ENCODE assay signal across 20 mouse cellular contexts in genomic region chr2:24995332-24995731, GRCm38 (mm10). TPM values are rescaled to one million over a fixed set of nuclear protein-coding genes. Genes with fewer than 3 reads are reported as not detected.
DNase-seq lines count a peak whose midpoint lies in the region; TF ChIP-seq lines count a peak whose summit lies in the region.
"Had no signal": no experiment of that assay in that cellular context is flagged by ENCODE, and none has a peak within 500 bp of the region (broad histone marks: within the 10 kb centered on the region; RNA-seq: fewer than 3 reads in every experiment).

No protein-coding gene starts in this region.

- WGBS in macrophage (ENCODE audit: missing documents): 84% methylated on average over 6 of the region's 6 CpGs
- WGBS in lung, adult 2 months: 93% methylated on average over 6 of the region's 6 CpGs

- H3K4me3 ChIP-seq in macrophage (ENCODE audit: inconsistent target): no peak overlapping the region
- H3K4me3 ChIP-seq in lung, adult 2 months (replicated peaks; ENCODE audit: extremely low read depth, low read depth, low read length): no peak overlapping the region
- H3K4me3 ChIP-seq: embryonic facial prominence, embryonic 10.5 days; forebrain, embryonic 13.5 days; heart, embryonic 15.5 days; limb, embryonic 12.5 days; liver, embryonic 13.5 days; myocyte; neural tube, embryonic 15.5 days had no signal

- no peak for TF ChIP-seq CTCF in lung, adult 2 months (IDR thresholded peaks at IDR 0.05; ENCODE audit: insufficient read depth, low read length)

- DNase-seq in frontal cortex, postnatal 36 days (ENCODE audit: low spot score in 2 of 2): peak; percentile 31 to 43
- no peak for DNase-seq in frontal cortex, postnatal 25 days (ENCODE audit: low spot score in 2 of 2)
- peak; percentile 20 to 37 for DNase-seq in left cerebral cortex, postnatal 10 days (ENCODE audit: extremely low spot score in 1 of 2, low spot score in 2 of 2)
- no peak for DNase-seq in left cerebral cortex, adult 11 months (ENCODE audit: low spot score)
- DNase-seq in lung, adult 2 months: no peak
- no peak for DNase-seq in thymus, postnatal 0 days (ENCODE audit: low spot score)
- DNase-seq: cerebellum, adult 18-20 months; cerebellum, postnatal 36 days; kidney, adult 2 months; kidney, postnatal 4 days; liver, embryonic 13.5 days; midbrain, embryonic 14.5 days; thymus, postnatal 25 days had no signal

- H3K4me1 ChIP-seq in lung, adult 2 months (ENCODE audit: control insufficient read depth, insufficient read depth, low read length): no peaks in the 10 kb centered on the region
- H3K4me1 ChIP-seq: embryonic facial prominence, embryonic 10.5 days; forebrain, embryonic 13.5 days; heart, embryonic 15.5 days; limb, embryonic 12.5 days; liver, embryonic 13.5 days; neural tube, embryonic 15.5 days had no signal

- 0 out of 2 replicates have a peak overlapping the region, but pooled peaks have one; percentile 5 for H3K27ac ChIP-seq in macrophage
- H3K27ac ChIP-seq: embryonic facial prominence, embryonic 10.5 days; forebrain, embryonic 13.5 days; heart, embryonic 15.5 days; limb, embryonic 12.5 days; liver, embryonic 13.5 days; neural tube, embryonic 15.5 days had no signal

- H3K36me3 ChIP-seq in macrophage (ENCODE audit: inconsistent target): peaks cover 81% of the 10 kb centered on the region
- H3K36me3 ChIP-seq: embryonic facial prominence, embryonic 10.5 days; heart, embryonic 15.5 days; neural tube, embryonic 15.5 days had no signal

- intact Hi-C loops in left cerebral cortex, postnatal 10 days (cut with DNase I): no loop called here

- H3K79me2 ChIP-seq in macrophage (ENCODE audit: inconsistent target): no peaks in the 10 kb centered on the region

- no peak for TF ChIP-seq POLR2A in lung, adult 2 months (IDR thresholded peaks at IDR 0.05; ENCODE audit: borderline replicate concordance, extremely low read depth, low read depth, low read length)

RNA-seq across cellular contexts. Expression of gene Pnpla7, which starts 19.5 kb away (rescaled TPM):
- total RNA-seq in left cerebral cortex, postnatal 10 days (2021): 10 to 100 TPM in 1 of 2 experiments, 1 to 10 TPM in 1; 8.7 to 12.3 TPM
- total RNA-seq in macrophage (2018; cell fraction: chromatin; rRNA removed): 1,000 to 10,000 TPM in 5 of 26 experiments, 100 to 1,000 TPM in 20, 10 to 100 TPM in 1; 39.5 to 1,177 (median 524) TPM
- 100 to 1,000 TPM in 13 of 26 experiments, 10 to 100 TPM in 13; 44.4 to 172 (median 98.9) TPM for total RNA-seq in macrophage (2018; cell fraction: cytosol; rRNA removed)
- total RNA-seq in macrophage (2018; cell fraction: nucleus; rRNA removed): 100 to 1,000 TPM in 24 of 26 experiments, 10 to 100 TPM in 2; 50.9 to 630 (median 233) TPM
- 43.8 to 153 TPM (median 111 TPM) in 3 replicates for polyA plus RNA-seq in macrophage (2018)
- 17.6 and 26.9 TPM in 2 replicates for polyA plus RNA-seq in lung, adult 2 months (2012; rRNA removed)
- polyA plus RNA-seq in thymus, postnatal 0 days (2015; fragmentation: Nextera tagmentation; extraction: Ambion mirVana): 14.1 and 19.8 TPM in 2 replicates

RNA-seq across cellular contexts. Expression of gene Mrpl41, which starts 20.4 kb away (rescaled TPM):
- 10 to 100 TPM; 83.8 to 84.2 TPM for total RNA-seq in left cerebral cortex, postnatal 10 days (2021)
- total RNA-seq in macrophage (2018; cell fraction: chromatin; rRNA removed): 10 to 100 TPM in 4 of 26 experiments, 1 to 10 TPM in 20, not detected in 2; 1.5 to 21.5 (median 4.3) TPM
- 10 to 100 TPM; 39.5 to 74.0 (median 58.2) TPM for total RNA-seq in macrophage (2018; cell fraction: cytosol; rRNA removed)
- 10 to 100 TPM in 18 of 26 experiments, 1 to 10 TPM in 8; 3.9 to 35.6 (median 12.8) TPM for total RNA-seq in macrophage (2018; cell fraction: nucleus; rRNA removed)
- polyA plus RNA-seq in macrophage (2018): 63.2 to 80.5 TPM (median 76.8 TPM) in 3 replicates
- 17.8 and 23.4 TPM in 2 replicates for polyA plus RNA-seq in lung, adult 2 months (2012; rRNA removed)
- polyA plus RNA-seq in thymus, postnatal 0 days (2015; fragmentation: Nextera tagmentation; extraction: Ambion mirVana): 175 and 188 TPM in 2 replicates

RNA-seq across cellular contexts. Expression of gene Dph7, which starts 33.1 kb away (rescaled TPM):
- total RNA-seq in left cerebral cortex, postnatal 10 days (2021): 10 to 100 TPM; 35.0 to 35.1 TPM
- total RNA-seq in macrophage (2018; cell fraction: chromatin; rRNA removed): 10 to 100 TPM in 9 of 26 experiments, 1 to 10 TPM in 15, under 1 TPM in 2; 0.76 to 16.7 (median 6.5) TPM
- 1 to 10 TPM; 1.5 to 9.4 (median 5.9) TPM for total RNA-seq in macrophage (2018; cell fraction: cytosol; rRNA removed)
- total RNA-seq in macrophage (2018; cell fraction: nucleus; rRNA removed): 10 to 100 TPM in 5 of 26 experiments, 1 to 10 TPM in 19, under 1 TPM in 2; 0.48 to 16.7 (median 3.5) TPM
- polyA plus RNA-seq in macrophage (2018): 5.7 to 9.6 TPM (median 7.8 TPM) in 3 replicates
- polyA plus RNA-seq in lung, adult 2 months (2012; rRNA removed): 12.8 and 17.6 TPM in 2 replicates
- polyA plus RNA-seq in thymus, postnatal 0 days (2015; fragmentation: Nextera tagmentation; extraction: Ambion mirVana): 25.1 and 27.9 TPM in 2 replicates

RNA-seq across cellular contexts. Expression of gene Zmynd19, which starts 45.7 kb away (rescaled TPM):
- 10 to 100 TPM; 43.5 to 45.5 TPM for total RNA-seq in left cerebral cortex, postnatal 10 days (2021)
- total RNA-seq in macrophage (2018; cell fraction: chromatin; rRNA removed): 1 to 10 TPM in 23 of 26 experiments, under 1 TPM in 2, not detected in 1; 0.62 to 4.5 (median 1.8) TPM
- 1 to 10 TPM; 2.6 to 6.5 (median 4.5) TPM for total RNA-seq in macrophage (2018; cell fraction: cytosol; rRNA removed)
- total RNA-seq in macrophage (2018; cell fraction: nucleus; rRNA removed): 1 to 10 TPM; 1.2 to 9.3 (median 2.1) TPM
- polyA plus RNA-seq in macrophage (2018): 4.4 to 23.2 TPM (median 5.6 TPM) in 3 replicates
- polyA plus RNA-seq in lung, adult 2 months (2012; rRNA removed): 3.7 and 5.5 TPM in 2 replicates
- polyA plus RNA-seq in thymus, postnatal 0 days (2015; fragmentation: Nextera tagmentation; extraction: Ambion mirVana): 16.1 TPM in 2 replicates

RNA-seq across cellular contexts. Expression of gene Nsmf, which starts 58.8 kb away (rescaled TPM):
- 100 to 1,000 TPM; 566 to 585 TPM for total RNA-seq in left cerebral cortex, postnatal 10 days (2021)
- 100 to 1,000 TPM in 13 of 26 experiments, 10 to 100 TPM in 13; 57.2 to 234 (median 103) TPM for total RNA-seq in macrophage (2018; cell fraction: chromatin; rRNA removed)
- 10 to 100 TPM in 1 of 26 experiments, 1 to 10 TPM in 25; 2.6 to 10.4 (median 4.4) TPM for total RNA-seq in macrophage (2018; cell fraction: cytosol; rRNA removed)
- total RNA-seq in macrophage (2018; cell fraction: nucleus; rRNA removed): 100 to 1,000 TPM in 7 of 26 experiments, 10 to 100 TPM in 19; 14.9 to 158 (median 45.4) TPM
- polyA plus RNA-seq in macrophage (2018): 4.8 to 12.0 TPM (median 8.9 TPM) in 3 replicates
- polyA plus RNA-seq in lung, adult 2 months (2012; rRNA removed): 124 and 135 TPM in 2 replicates
- polyA plus RNA-seq in thymus, postnatal 0 days (2015; fragmentation: Nextera tagmentation; extraction: Ambion mirVana): 14.3 and 16.5 TPM in 2 replicates

Comparison
In these comparisons a context has a peak if more than half of its experiments do, and no peak if none do; other contexts are left out.
1. DNase-seq: peak in frontal cortex, postnatal 36 days (2 of 2) and left cerebral cortex, postnatal 10 days (2 of 2); none in frontal cortex, postnatal 25 days (0 of 2), left cerebral cortex, adult 11 months (single experiment), lung, adult 2 months (single experiment) and thymus, postnatal 0 days (single experiment).